Mouse (Mus musculus): ENCODE measurements at regions not wholly inside any gene's neighbourhood (a gene's known extent, or its start where the extent isn't known, plus 50 kb on each side); places are given as distances from the start of the nearest gene placed in this dataset.

DNA sequence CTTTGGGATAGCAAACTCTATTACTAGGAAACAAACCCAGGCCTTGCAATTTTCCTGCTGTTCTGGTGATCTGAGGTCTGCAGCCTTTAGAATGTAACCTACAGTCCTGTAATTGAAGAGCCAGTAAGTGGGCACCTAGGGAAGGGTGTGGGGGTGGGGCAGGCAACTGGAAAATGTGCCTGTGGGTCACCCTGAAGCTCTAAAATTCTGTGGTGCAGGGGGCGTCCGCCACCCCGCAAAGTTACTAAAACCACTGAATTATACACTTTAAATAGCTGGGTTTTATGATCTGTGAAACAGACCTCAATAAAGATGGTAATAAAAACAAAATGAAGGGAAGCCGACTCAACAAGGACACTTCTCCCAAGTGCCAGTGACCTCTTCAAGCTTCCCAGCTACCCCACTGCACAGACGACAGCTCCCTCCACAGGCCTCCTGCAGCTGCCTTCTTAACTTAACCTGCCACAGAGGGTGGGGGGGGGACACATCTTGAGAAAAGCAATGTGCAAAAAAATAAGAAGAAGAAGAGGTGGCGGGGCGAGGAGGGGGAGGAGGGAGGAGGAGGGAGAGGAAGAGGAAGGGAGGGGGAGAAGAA, 205.9 kb downstream of the Xxylt1 start:
- TF ChIP-seq CTCF (IDR thresholded peaks at IDR 0.05; ENCODE audit: borderline replicate concordance, control insufficient read depth, extremely low read depth, insufficient read depth, low read length, poor library complexity) (no peak), POLR2A (IDR thresholded peaks at IDR 0.05; ENCODE audit: control insufficient read depth, extremely low read depth, insufficient read depth, low read length, poor library complexity) (no peak)

Measured in thymus, adult 2 months (tissue).